Mouse (Mus musculus): ENCODE data around the gene Myrip. TPM values are rescaled to one million over a fixed set of nuclear protein-coding genes. Genes with fewer than 3 reads are reported as not detected.
A peak's percentile ranks its signal among the peaks of the same experiment; 100 is the strongest.

Gene Myrip
- polyA plus RNA-seq, 1 experiment from 2014 or later, result 0.43 TPM

DNA sequence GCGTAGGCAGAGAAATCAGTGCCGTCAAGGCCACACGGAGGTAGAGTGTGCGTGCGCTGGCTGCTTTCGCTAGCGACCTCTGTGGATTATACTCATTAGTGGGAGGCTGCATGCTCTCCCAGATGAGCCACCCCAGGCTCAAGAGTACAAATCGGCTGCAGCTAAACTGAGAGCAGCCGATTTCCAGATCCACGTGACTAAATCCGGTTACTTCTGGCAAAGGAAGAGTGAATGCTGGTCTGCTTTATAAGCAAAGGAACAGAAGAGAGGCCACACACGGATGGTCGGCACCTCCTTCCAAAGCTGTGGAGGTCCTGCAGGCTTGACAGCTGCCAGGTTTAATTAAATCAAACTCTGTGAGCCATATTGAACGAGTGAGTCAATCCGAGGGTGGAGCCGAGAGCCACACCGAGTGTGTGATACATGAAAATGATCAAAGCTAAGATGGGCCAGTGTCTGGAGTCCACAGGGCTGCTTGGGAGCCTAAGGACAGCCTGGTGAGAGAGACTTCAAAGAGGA is 108.4 kb downstream of the Myrip start:
- Histone ChIP-seq H3K27ac (replicated peaks) (0 out of 2 replicates have a peak overlapping the region, but pooled peaks have one; percentile 1), H3K4me3 (no peak overlapping the region; the same call in 1 of the 2 replicates), H3K9me3 (replicated peaks) (no peaks in the 10 kb centered on the region), H3K36me3 (no peaks in the 10 kb centered on the region), H3K4me1 (peaks cover 8% of the 10 kb centered on the region; the same call in 1 of the 2 replicates), H3K27me3 (ENCODE audit: low read depth, poor library complexity, severe bottlenecking) (no peaks in the 10 kb centered on the region)
- DNase-seq (ENCODE audit: low spot score), result no peak
- 80% methylated on average over 17 of the region's 17 CpGs for WGBS

DNA sequence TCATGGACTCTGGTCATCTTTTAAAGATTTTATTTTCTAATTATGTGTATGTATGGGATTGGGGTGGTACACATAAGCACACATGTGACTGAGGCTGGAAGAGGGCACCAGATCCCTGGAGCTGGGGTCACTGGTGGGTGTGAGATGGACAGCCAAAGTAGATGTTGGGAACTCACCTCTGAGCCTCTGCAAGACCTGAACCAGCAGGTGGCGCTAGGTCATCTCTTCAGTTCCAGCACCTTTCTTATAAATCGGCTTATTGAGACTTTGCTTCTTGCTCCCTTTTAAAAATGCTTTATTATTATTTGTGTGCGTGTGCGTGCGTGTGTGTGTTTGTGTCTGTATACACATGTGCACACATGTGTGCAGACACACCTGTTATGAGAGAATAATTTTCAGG is 109.1 kb downstream of the Myrip start:
- Histone ChIP-seq H3K4me1 (peaks cover 8% of the 10 kb centered on the region; the same call in 1 of the 2 replicates), H3K27me3 (ENCODE audit: low read depth, poor library complexity, severe bottlenecking) (no peaks in the 10 kb centered on the region), H3K36me3 (no peaks in the 10 kb centered on the region), H3K27ac (replicated peaks) (no peak overlapping the region), H3K9me3 (replicated peaks) (no peaks in the 10 kb centered on the region), H3K4me3 (no peak overlapping the region)
- WGBS, result 35% methylated on average over 5 of the region's 5 CpGs
- DNase-seq (ENCODE audit: low spot score), result peak; percentile 28

DNA sequence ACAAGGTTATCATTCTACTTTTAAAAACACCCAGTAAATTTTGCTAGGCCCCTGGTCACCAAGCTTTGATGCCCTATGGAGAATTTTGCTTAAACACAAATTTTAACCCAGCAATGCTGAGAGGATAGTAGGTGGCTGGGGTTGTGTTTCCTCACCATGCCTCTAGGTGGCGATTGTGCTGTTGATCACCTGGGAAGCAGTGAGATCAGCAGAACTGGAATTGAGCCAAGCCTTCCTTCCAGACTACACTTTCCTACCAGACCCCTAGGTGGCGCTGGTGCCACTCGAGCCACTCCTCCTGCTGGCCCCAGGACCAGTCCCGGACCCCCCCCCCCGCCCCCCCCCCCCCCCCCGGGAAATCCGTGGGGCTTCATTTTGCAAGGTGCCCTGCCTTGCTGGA is 114.2 kb downstream of the Myrip start:
- 1% methylated on average over 7 of the region's 7 CpGs for WGBS
- Histone ChIP-seq H3K9me3 (replicated peaks) (no peaks in the 10 kb centered on the region), H3K27ac (replicated peaks) (no peak overlapping the region), H3K4me1 (0 out of 2 replicates have a peak, but pooled peaks cover 8% of the 10 kb centered on the region), H3K27me3 (ENCODE audit: low read depth, poor library complexity, severe bottlenecking) (no peaks in the 10 kb centered on the region), H3K4me3 (no peak overlapping the region), H3K36me3 (no peaks in the 10 kb centered on the region)
- peak; percentile 67 for DNase-seq (ENCODE audit: low spot score)

DNA sequence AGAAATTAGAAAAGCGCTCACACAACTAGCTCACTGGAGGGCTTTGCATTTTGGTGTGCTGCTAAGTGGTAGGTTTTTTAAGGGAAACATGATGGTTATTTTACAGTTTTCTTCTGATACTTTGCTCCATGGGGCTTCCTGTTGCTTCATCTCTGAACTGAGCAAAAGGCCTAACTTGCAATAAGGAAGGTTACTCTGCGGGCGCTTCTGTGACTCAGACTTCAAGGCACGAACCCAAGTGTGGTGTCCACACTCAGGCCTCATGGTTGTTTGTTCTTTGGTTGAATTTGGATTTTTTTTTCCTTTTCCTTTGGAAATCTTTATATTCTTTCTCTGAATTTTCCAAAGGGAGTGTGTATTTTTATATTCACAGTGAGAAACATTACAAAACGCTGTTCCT is 114.8 kb downstream of the Myrip start:
- Histone ChIP-seq H3K27ac (replicated peaks) (no peak overlapping the region), H3K4me3 (no peak overlapping the region), H3K36me3 (no peaks in the 10 kb centered on the region), H3K27me3 (ENCODE audit: low read depth, poor library complexity, severe bottlenecking) (no peaks in the 10 kb centered on the region), H3K9me3 (replicated peaks) (no peaks in the 10 kb centered on the region), H3K4me1 (0 out of 2 replicates have a peak, but pooled peaks cover 8% of the 10 kb centered on the region)
- DNase-seq (ENCODE audit: low spot score), result no peak
- WGBS, result 93% methylated on average over 5 of the region's 5 CpGs

DNA sequence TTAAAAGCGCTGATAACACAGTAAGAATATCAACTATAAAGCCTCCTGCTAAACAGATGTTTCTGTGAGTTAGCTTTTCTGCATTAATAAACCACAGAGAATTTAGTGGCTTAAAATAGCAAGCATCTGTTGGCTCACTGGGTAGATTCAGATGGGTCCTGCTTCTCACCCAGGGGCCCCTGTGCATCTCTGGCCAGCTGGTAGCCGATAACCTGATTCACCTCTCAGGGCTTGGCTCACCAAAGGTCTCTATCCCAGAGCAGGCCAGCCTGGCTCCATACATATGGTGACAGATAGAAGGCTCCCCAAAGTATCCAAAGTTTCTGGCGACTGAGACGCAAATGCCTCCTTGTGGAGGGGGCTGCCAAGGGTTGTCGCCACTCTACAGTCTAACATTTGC is 115.4 kb downstream of the Myrip start:
- Histone ChIP-seq H3K27ac (replicated peaks) (no peak overlapping the region), H3K36me3 (no peaks in the 10 kb centered on the region), H3K9me3 (replicated peaks) (no peaks in the 10 kb centered on the region), H3K4me1 (0 out of 2 replicates have a peak, but pooled peaks cover 8% of the 10 kb centered on the region), H3K27me3 (ENCODE audit: low read depth, poor library complexity, severe bottlenecking) (no peaks in the 10 kb centered on the region), H3K4me3 (no peak overlapping the region)
- 85% methylated on average over 5 of the region's 5 CpGs for WGBS
- DNase-seq (ENCODE audit: low spot score), result no peak

DNA sequence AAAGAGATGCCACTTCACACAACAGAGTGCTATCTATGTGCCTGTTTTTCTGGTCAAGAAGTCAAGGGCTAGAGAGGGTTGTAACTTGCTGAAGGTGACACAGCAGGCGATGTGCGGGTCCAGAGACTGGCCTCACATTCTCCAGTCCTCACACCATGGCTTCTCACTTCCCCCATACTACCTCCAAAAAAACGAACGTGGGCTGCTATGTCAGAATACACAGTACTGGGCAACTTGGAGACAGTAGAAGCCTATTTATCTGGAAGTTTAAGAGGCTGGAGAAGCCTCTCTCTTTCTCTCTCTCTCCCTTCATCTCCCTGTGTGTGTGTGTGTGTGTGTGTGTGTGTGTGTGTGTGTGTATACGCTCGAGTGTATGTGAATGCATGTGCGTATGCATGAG is 117.3 kb downstream of the Myrip start:
- Histone ChIP-seq H3K4me1 (0 out of 2 replicates have a peak, but pooled peaks cover 8% of the 10 kb centered on the region), H3K27ac (replicated peaks) (no peak overlapping the region), H3K27me3 (ENCODE audit: low read depth, poor library complexity, severe bottlenecking) (no peaks in the 10 kb centered on the region), H3K4me3 (no peak overlapping the region), H3K9me3 (replicated peaks) (no peaks in the 10 kb centered on the region), H3K36me3 (no peaks in the 10 kb centered on the region)
- no peak for DNase-seq (ENCODE audit: low spot score)
- WGBS, result 83% methylated on average over 7 of the region's 7 CpGs

DNA sequence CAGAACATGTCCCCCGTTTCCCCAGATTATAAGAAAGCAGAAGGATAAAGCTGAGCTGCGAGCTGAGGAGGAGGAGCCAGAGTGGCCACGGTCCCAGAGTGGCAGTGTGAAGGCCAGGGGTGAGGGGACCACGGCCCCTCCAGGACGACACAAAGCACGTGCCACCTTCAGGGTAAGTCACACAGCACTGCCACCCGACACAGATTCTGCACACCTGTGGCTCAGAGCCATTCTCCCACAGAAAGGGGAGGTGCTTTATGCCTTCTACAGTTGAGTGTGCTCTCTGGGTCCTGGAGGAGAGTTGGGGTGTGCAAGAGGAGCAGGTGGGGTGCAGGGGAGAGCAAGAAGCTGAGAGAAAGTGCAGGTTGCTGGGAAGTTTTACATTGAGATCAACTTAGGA is 123.3 kb downstream of the Myrip start:
- WGBS, result 77% methylated on average over 7 of the region's 7 CpGs
- Histone ChIP-seq H3K4me1 (no peaks in the 10 kb centered on the region), H3K27me3 (ENCODE audit: low read depth, poor library complexity, severe bottlenecking) (no peaks in the 10 kb centered on the region), H3K4me3 (no peak overlapping the region), H3K9me3 (replicated peaks) (no peaks in the 10 kb centered on the region), H3K27ac (replicated peaks) (no peak overlapping the region), H3K36me3 (no peaks in the 10 kb centered on the region)
- DNase-seq (ENCODE audit: low spot score), result no peak

DNA sequence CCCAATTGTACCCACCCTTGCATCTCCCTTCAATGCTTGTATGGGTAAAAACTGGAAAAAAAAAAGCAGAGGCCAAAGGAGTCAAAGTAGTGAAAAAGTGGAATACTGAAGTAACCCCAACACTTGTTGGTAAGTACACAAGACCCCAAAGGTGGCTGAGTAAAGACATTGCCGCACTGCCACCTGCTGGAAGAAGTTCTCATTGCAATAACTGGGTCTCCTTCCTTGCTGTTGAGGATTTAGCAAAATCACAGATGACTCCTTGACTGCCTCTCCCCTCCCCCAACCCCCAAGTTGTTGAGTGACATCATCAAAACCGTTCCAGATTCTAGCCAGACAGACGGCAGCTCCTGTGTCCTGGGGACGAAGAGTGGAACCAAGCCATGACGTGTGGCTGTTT is 124.5 kb downstream of the Myrip start:
- no peak overlapping the region for H3K27ac ChIP-seq (replicated peaks)
- H3K36me3 ChIP-seq, result no peaks in the 10 kb centered on the region
- peak; percentile 61 for DNase-seq (ENCODE audit: low spot score)
- H3K4me1 ChIP-seq, result no peaks in the 10 kb centered on the region
- WGBS, result 45% methylated on average over 5 of the region's 5 CpGs
- H3K27me3 ChIP-seq (ENCODE audit: low read depth, poor library complexity, severe bottlenecking), result no peaks in the 10 kb centered on the region
- no peaks in the 10 kb centered on the region for H3K9me3 ChIP-seq (replicated peaks)
- H3K4me3 ChIP-seq, result no peak overlapping the region

DNA sequence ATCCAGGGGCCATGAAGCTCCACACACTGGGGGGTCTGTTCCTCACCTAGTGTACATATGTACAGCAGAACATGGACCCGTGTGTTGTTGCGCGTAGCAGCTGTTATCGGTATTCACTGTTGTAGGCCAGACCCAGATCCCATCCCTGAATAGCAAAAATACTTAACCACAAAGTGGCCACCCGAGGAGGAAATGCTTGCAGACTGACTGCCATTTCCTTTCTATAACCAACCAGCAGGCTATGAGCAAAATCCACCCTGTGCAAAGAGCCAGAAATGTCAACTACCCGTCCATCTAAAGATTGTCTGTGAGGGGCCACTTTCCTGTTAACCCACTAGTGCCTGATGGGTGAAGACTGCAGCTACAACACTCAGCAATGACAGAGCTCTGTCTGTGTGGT is 126.9 kb downstream of the Myrip start:
- WGBS, result 79% methylated on average over 6 of the region's 6 CpGs
- no peak for DNase-seq (ENCODE audit: low spot score)

DNA sequence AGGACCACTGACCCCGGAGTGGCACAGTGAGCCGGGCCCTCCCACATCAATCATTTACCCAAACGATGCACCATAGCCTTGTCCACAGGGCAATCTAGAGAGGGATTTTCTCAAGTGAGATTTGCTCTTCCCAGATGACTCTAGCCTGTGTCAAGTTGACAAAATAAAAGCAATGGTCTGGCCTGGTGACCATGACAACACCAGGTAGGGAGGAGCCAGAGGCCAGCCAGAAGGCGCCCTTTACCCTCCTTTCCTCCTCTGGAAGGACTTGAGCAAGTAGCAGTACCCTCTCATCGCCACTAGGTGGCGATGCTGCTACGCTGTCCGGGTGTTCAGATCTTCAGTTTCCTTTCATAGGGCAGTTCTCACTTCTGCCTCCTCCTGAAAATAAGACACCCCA is 132.4 kb downstream of the Myrip start:
- peak; percentile 63 for DNase-seq (ENCODE audit: low spot score)
- Histone ChIP-seq H3K27ac (replicated peaks) (no peak overlapping the region), H3K9me3 (replicated peaks) (no peaks in the 10 kb centered on the region), H3K4me3 (no peak overlapping the region), H3K36me3 (no peaks in the 10 kb centered on the region), H3K27me3 (ENCODE audit: low read depth, poor library complexity, severe bottlenecking) (no peaks in the 10 kb centered on the region), H3K4me1 (peaks cover 26% of the 10 kb centered on the region)
- WGBS, result 31% methylated on average over 8 of the region's 8 CpGs

More for the DNA sequence above, 126.9 kb downstream of the Myrip start:
- Histone ChIP-seq H3K9me3 (replicated peaks) (no peaks in the 10 kb centered on the region), H3K4me3 (no peak overlapping the region), H3K36me3 (no peaks in the 10 kb centered on the region), H3K27ac (replicated peaks) (no peak overlapping the region), H3K27me3 (ENCODE audit: low read depth, poor library complexity, severe bottlenecking) (no peaks in the 10 kb centered on the region), H3K4me1 (no peaks in the 10 kb centered on the region)

DNA sequence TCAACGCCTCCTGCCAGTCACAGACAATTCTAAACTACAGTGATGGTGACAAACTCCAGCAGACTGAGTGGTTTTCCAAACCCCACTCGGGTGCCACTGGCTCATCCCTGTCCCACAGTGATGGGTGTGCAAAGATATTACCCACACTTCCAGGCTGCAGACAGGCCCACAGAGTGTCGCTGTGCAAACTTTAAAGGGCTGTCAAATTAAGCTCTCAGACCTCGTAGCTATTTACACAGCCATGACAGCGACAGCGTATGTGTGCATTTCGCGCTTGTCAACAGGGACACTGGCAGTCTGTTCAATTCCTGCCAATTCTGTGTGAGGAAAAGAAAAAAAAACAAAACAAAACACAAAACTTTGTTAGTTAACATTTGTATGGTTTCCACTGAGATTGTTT is 134.5 kb downstream of the Myrip start:
- Histone ChIP-seq H3K27me3 (ENCODE audit: low read depth, poor library complexity, severe bottlenecking) (no peaks in the 10 kb centered on the region), H3K9me3 (replicated peaks) (0 out of 2 replicates have a peak, but pooled peaks cover 2% of the 10 kb centered on the region), H3K4me3 (no peak overlapping the region), H3K27ac (replicated peaks) (no peak overlapping the region; the same call in 1 of the 2 replicates), H3K36me3 (no peaks in the 10 kb centered on the region), H3K4me1 (peaks cover 26% of the 10 kb centered on the region)
- no peak for DNase-seq (ENCODE audit: low spot score)
- WGBS, result 78% methylated on average over 8 of the region's 8 CpGs

DNA sequence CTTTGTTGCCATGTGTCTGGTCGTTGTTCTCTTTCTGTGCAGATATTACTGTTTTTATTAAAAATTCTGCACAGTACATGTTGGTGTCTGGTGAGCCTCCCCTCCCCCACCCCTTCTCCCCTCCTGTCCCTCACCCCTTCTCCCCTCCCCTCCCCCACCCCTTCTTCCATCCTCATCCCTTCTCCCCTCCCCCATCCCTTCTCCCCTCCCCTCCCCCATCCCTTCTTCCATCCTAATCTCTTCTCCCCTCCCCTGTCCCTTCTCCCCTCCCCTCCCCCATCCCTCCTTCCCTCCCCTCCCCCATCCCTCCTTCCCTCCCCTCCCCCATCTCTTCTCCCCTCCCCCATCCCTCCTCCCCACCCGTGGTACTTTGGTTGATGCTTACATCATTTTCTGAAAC is 135.5 kb downstream of the Myrip start:
- Histone ChIP-seq H3K27me3 (ENCODE audit: low read depth, poor library complexity, severe bottlenecking) (no peaks in the 10 kb centered on the region), H3K4me3 (no peak overlapping the region), H3K4me1 (peaks cover 26% of the 10 kb centered on the region), H3K27ac (replicated peaks) (no peak overlapping the region), H3K36me3 (no peaks in the 10 kb centered on the region), H3K9me3 (replicated peaks) (0 out of 2 replicates have a peak, but pooled peaks cover 3% of the 10 kb centered on the region)
- DNase-seq (ENCODE audit: low spot score), result no peak
- 87% methylated on average over 2 of the region's 2 CpGs for WGBS

DNA sequence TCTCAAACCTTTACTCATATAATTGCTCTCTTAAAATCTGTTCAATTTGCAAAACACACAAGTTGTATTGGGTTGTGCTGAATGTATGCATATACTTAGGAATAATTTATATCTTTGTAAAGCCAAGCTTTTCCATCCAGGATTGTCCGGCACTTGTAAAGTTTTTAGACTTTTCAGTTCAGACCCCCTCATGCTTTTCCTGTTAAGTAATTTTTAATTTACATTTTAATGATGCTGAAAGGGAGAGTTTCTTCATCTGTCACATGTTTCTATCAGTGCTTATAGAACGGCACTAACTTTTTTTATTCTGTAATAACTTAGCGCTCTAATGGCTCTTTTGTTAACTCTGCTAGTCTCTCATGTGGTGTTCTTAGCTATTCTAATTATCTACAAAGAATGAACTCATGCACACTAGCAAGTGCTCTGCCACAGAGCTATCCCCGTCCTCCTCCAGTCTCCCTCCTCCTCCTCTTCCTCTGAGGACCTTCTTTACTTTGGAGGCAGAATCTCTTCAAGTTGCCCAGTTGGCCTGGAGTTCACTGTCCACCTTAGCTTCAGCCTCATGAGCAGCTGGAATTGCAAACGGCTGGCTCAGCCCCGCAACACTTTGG is 136.1 kb downstream of the Myrip start:
- no peaks in the 10 kb centered on the region for H3K36me3 ChIP-seq
- H3K9me3 ChIP-seq (replicated peaks), result 0 out of 2 replicates have a peak, but pooled peaks cover 3% of the 10 kb centered on the region
- DNase-seq (ENCODE audit: low spot score), result no peak
- H3K4me3 ChIP-seq, result no peak overlapping the region
- 76% methylated on average over 6 of the region's 6 CpGs for WGBS
- H3K27ac ChIP-seq (replicated peaks), result peak overlapping the region; percentile 4; the same call in 1 of the 2 replicates
- H3K4me1 ChIP-seq, result peaks cover 26% of the 10 kb centered on the region
- H3K27me3 ChIP-seq (ENCODE audit: low read depth, poor library complexity, severe bottlenecking), result no peaks in the 10 kb centered on the region
